Mouse (Mus musculus): ENCODE measurements at regions not wholly inside any gene's neighbourhood (a gene's known extent, or its start where the extent isn't known, plus 50 kb on each side); places are given as distances from the start of the nearest gene placed in this dataset.

DNA sequence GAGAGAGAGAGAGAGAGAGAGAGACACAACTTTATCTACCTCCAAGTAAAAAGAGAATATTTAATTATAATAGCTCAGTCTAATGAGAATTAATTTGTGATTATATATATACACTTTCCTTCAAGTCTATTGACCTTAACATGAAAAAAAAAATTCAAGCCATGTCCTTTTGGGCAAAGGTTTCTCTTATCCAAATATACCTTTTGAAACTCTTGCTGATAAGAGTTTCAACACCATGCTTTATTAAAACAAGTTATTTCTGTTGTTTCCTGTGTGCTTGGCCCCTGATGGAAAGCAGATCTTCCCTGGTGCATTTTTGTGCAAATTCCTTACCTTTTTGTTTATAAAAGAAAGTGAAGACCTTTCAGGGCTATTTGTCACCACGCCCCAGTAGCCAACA, 414.7 kb upstream of the 2610301B20Rik start:
- TF ChIP-seq MYOG (IDR thresholded peaks at IDR 0.05; ENCODE audit: control insufficient read depth in 1 of 3, insufficient read depth in 1 of 3, insufficient read length in 2 of 3, low read depth in 2 of 3) (no peak), E2F4 (IDR thresholded peaks at IDR 0.05; ENCODE audit: insufficient read depth) (no peak), POLR2AphosphoS2 (IDR thresholded peaks at IDR 0.05; ENCODE audit: insufficient read length, low read depth) (no peak), CEBPB (IDR thresholded peaks at IDR 0.05; ENCODE audit: insufficient read depth, poor library complexity, severe bottlenecking) (no peak), MAX (IDR thresholded peaks at IDR 0.05; ENCODE audit: low read depth) (no peak), TCF12 (IDR thresholded peaks at IDR 0.05; ENCODE audit: insufficient read depth, poor library complexity, severe bottlenecking) (no peak), TCF3 (IDR thresholded peaks at IDR 0.05; ENCODE audit: insufficient read length, low read depth) (no peak), SRF (IDR thresholded peaks at IDR 0.05; ENCODE audit: control insufficient read depth, insufficient read length, low read depth) (no peak), POLR2A (IDR thresholded peaks at IDR 0.05; ENCODE audit: insufficient read length, low read depth) (no peak), USF1 (IDR thresholded peaks at IDR 0.05; ENCODE audit: low read depth) (no peak), MYOD1 (IDR thresholded peaks at IDR 0.05; ENCODE audit: control insufficient read depth in 1 of 3, insufficient read length in 2 of 3, low read depth in 2 of 3) (no peak)
- Histone ChIP-seq H3K27me3 (ENCODE audit: control insufficient read depth, insufficient read depth, insufficient read length) (no peaks in the 10 kb centered on the region), H3K36me3 (ENCODE audit: control insufficient read depth, insufficient read depth) (no peaks in the 10 kb centered on the region), H3K4me2 (ENCODE audit: low read depth) (no peak overlapping the region), H3ac (ENCODE audit: control insufficient read depth, insufficient read length) (no peak overlapping the region), H3K79me2 (ENCODE audit: control insufficient read depth, insufficient read depth) (no peaks in the 10 kb centered on the region), H3K4me3 (no peak overlapping the region)

DNA sequence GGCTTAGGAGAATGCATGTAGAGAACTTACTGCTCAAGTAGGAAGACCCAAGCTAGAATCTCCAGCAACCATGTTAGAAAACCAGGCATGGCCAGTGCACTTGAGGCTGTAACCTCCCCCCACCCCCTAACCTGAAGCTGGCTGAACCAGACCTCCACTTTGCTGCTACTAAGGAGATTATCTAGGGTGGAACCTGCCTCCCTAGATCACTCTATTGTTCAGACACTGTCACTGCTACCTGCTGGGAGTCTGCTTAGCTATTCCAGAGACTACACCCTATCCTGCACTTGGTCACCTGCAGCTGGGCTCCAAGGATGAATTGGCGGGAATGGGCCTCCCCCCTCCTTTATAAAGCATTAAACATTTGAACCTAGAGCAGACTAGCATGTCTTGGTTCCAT, 393.4 kb upstream of the 2610301B20Rik start:
- Histone ChIP-seq H3K79me2 (ENCODE audit: control insufficient read depth, insufficient read depth) (no peaks in the 10 kb centered on the region), H3ac (ENCODE audit: control insufficient read depth, insufficient read length) (no peak overlapping the region), H3K4me3 (no peak overlapping the region), H3K36me3 (ENCODE audit: control insufficient read depth, insufficient read depth) (no peaks in the 10 kb centered on the region), H3K27me3 (ENCODE audit: control insufficient read depth, insufficient read depth, insufficient read length) (no peaks in the 10 kb centered on the region), H3K4me2 (ENCODE audit: low read depth) (no peak overlapping the region)
- TF ChIP-seq POLR2A (IDR thresholded peaks at IDR 0.05; ENCODE audit: insufficient read length, low read depth) = no peak
- TF ChIP-seq MYOD1 (IDR thresholded peaks at IDR 0.05; ENCODE audit: control insufficient read depth in 1 of 3, insufficient read length in 2 of 3, low read depth in 2 of 3) = no peak
- TF ChIP-seq MYOG (IDR thresholded peaks at IDR 0.05; ENCODE audit: control insufficient read depth in 1 of 3, insufficient read depth in 1 of 3, insufficient read length in 2 of 3, low read depth in 2 of 3) = no peak

DNA sequence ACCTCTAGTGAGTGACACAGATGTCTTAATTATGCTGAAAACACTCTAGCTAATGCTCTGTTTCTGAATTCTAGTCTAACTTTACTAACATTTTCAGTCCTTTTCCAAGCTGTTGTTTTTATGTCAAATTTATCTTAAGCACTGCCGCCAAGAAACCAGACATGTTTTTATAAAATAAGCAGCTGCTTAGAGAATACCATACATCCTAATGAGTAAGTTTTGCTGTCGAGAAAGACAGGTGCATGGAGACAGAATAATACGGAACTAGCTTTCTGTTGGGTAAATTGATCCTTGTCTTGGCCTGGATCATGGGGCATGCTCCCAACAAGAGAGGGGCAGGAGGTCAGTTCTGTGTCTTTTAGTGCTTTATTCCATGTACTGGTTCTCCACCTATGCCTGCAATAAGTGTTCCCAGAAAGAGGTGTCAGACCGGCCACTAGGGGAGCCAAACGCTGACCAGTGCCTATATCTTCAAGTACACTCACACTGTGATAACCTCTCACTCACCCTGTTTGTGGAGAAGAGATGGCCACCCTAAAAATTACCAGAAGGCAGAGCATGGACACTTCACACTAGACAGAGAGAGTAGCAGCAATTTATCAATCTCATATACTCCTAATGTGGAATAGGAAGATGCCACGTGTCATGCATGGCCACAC, 366.0 kb upstream of the 2610301B20Rik start:
- H3K4me2 ChIP-seq (ENCODE audit: low read depth) = no peak overlapping the region

DNA sequence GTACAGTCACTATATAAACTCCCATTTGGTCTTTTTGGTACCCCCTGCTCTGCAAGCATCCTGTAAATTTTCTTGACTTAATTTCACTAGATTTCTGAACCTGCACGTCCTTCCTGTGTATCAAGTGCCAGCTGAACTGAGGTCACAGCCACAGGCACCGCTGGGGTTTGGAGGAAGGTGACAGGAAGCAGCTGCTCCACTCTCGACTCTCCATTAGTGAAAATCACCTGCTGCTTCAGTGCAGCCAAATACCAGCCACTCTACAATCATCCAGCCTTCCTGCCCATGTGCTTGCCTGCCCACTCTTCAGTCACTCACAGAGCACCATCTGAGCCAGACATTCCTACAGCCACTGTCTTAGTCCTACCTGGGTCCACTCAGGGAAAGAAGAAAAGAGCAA, 364.3 kb upstream of the 2610301B20Rik start:
- TF ChIP-seq POLR2A (IDR thresholded peaks at IDR 0.05; ENCODE audit: insufficient read length, low read depth) = no peak
- no peak for TF ChIP-seq USF1 (IDR thresholded peaks at IDR 0.05; ENCODE audit: low read depth)
- TF ChIP-seq SRF (IDR thresholded peaks at IDR 0.05; ENCODE audit: control insufficient read depth, insufficient read length, low read depth) = no peak
- TF ChIP-seq MYOG (IDR thresholded peaks at IDR 0.05; ENCODE audit: control insufficient read depth in 1 of 3, insufficient read depth in 1 of 3, insufficient read length in 2 of 3, low read depth in 2 of 3) = no peak
- TF ChIP-seq MYOD1 (IDR thresholded peaks at IDR 0.05; ENCODE audit: control insufficient read depth in 1 of 3, insufficient read length in 2 of 3, low read depth in 2 of 3) = no peak
- no peak for TF ChIP-seq POLR2AphosphoS2 (IDR thresholded peaks at IDR 0.05; ENCODE audit: insufficient read length, low read depth)
- no peak overlapping the region for H3K4me2 ChIP-seq (ENCODE audit: low read depth)

More for the DNA sequence above, 366.0 kb upstream of the 2610301B20Rik start:
- TF ChIP-seq TCF3 (IDR thresholded peaks at IDR 0.05; ENCODE audit: insufficient read length, low read depth) = no peak
- TF ChIP-seq MYOG (IDR thresholded peaks at IDR 0.05; ENCODE audit: control insufficient read depth in 1 of 3, insufficient read depth in 1 of 3, insufficient read length in 2 of 3, low read depth in 2 of 3) = no peak
- TF ChIP-seq CEBPB (IDR thresholded peaks at IDR 0.05; ENCODE audit: insufficient read depth, poor library complexity, severe bottlenecking) = no peak
- TF ChIP-seq REST (IDR thresholded peaks at IDR 0.05; ENCODE audit: insufficient read depth, insufficient read length) = no peak
- TF ChIP-seq MYOD1 (IDR thresholded peaks at IDR 0.05; ENCODE audit: control insufficient read depth in 1 of 3, insufficient read length in 2 of 3, low read depth in 2 of 3) = no peak
- no peak for TF ChIP-seq TCF12 (IDR thresholded peaks at IDR 0.05; ENCODE audit: insufficient read depth, poor library complexity, severe bottlenecking)
- no peak overlapping the region for H3ac ChIP-seq (ENCODE audit: control insufficient read depth, insufficient read length)
- no peaks in the 10 kb centered on the region for H3K79me2 ChIP-seq (ENCODE audit: control insufficient read depth, insufficient read depth)
- H3K36me3 ChIP-seq (ENCODE audit: control insufficient read depth, insufficient read depth) = no peaks in the 10 kb centered on the region
- H3K27me3 ChIP-seq (ENCODE audit: control insufficient read depth, insufficient read depth, insufficient read length) = no peaks in the 10 kb centered on the region
- H3K4me3 ChIP-seq = no peak overlapping the region

DNA sequence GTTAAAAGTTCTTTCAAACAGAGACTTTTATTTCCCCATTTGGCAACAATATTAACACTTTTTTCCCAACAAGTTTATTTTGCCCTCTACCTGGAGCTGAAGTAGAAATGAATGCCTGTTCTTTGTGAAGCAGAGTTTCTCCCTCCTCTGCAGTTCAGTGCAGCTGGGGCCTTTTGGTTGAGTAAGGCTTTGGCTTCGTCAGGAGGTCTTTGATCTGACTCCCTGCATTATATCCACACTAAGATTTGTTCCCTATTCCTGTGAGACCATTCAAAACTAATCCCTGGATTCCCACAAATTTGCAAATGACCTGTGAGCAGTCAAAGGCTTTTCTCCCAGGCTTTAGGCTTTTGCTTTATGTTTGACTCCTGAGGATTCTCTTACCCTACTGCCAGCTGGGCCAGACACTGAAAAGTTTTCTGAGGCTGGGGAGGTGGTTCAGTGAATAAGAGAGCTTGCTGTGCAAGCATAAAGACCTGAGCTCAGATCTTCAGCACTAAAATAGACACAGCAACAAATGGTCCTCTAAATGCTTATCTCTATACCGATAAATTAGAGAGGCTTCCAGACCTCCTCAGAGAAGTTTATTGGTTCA, 323.5 kb upstream of the 2610301B20Rik start:
- Histone ChIP-seq H3K27me3 (ENCODE audit: control insufficient read depth, insufficient read depth, insufficient read length) (no peaks in the 10 kb centered on the region), H3K36me3 (ENCODE audit: control insufficient read depth, insufficient read depth) (no peaks in the 10 kb centered on the region), H3ac (ENCODE audit: control insufficient read depth, insufficient read length) (no peak overlapping the region)

More for the DNA sequence above, 364.3 kb upstream of the 2610301B20Rik start:
- H3K4me3 ChIP-seq = no peak overlapping the region
- no peaks in the 10 kb centered on the region for H3K27me3 ChIP-seq (ENCODE audit: control insufficient read depth, insufficient read depth, insufficient read length)
- H3K36me3 ChIP-seq (ENCODE audit: control insufficient read depth, insufficient read depth) = no peaks in the 10 kb centered on the region
- no peak overlapping the region for H3ac ChIP-seq (ENCODE audit: control insufficient read depth, insufficient read length)
- no peaks in the 10 kb centered on the region for H3K79me2 ChIP-seq (ENCODE audit: control insufficient read depth, insufficient read depth)

More for the DNA sequence above, 323.5 kb upstream of the 2610301B20Rik start:
- Histone ChIP-seq H3K79me2 (ENCODE audit: control insufficient read depth, insufficient read depth) (no peaks in the 10 kb centered on the region), H3K4me2 (ENCODE audit: low read depth) (no peak overlapping the region), H3K4me3 (no peak overlapping the region)
- TF ChIP-seq POLR2A (IDR thresholded peaks at IDR 0.05; ENCODE audit: insufficient read length, low read depth) (no peak), E2F4 (IDR thresholded peaks at IDR 0.05; ENCODE audit: insufficient read depth) (no peak), TCF3 (IDR thresholded peaks at IDR 0.05; ENCODE audit: insufficient read length, low read depth) (no peak)

Data from myocyte (in vitro differentiated cells).